Mouse (Mus musculus): ENCODE data around the gene Dhps. TPM values are rescaled to one million over a fixed set of nuclear protein-coding genes. Genes with fewer than 3 reads are reported as not detected.
"Not testable (repeated sequence)": the region's sequence is repeated elsewhere in the genome, so short reads cannot be mapped to it uniquely, and the experiment has no call there.

Dhps gene
- polyA plus RNA-seq, 1 experiment: 43.3 TPM

DNA sequence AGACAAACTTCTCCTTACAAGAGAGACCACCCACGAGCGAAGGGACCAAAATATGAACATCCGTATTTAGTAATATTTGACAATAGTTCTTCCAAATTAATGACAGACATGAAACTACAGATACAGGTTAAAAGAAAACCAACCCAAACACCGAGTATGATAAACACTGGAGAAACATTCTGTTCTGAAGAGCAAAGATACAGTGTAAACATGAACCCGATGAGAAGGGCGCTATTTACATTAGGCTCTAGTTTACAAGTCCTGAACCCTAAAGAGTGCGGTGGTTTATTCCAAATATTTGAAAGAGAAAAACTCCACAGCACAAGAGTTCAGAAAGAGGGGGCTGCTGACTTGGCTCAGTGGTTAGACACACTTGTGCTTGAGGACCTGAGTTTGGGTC, 45.4 kb downstream of the Dhps start:
- TF ChIP-seq POLR2A (IDR thresholded peaks at IDR 0.05; ENCODE audit: insufficient read depth, low read length): no peak
- TF ChIP-seq EP300 (IDR thresholded peaks at IDR 0.05; ENCODE audit: insufficient read depth, low read depth, low read length): no peak
- TF ChIP-seq CTCF (IDR thresholded peaks at IDR 0.05; ENCODE audit: low read depth, low read length): no peak
- H3K36me3 ChIP-seq (ENCODE audit: control insufficient read depth, insufficient read depth, low read length, poor library complexity, severe bottlenecking): no peaks in the 10 kb centered on the region
- no peaks in the 10 kb centered on the region for H3K9me3 ChIP-seq (replicated peaks; ENCODE audit: control insufficient read depth, insufficient read depth, low read length, poor library complexity, severe bottlenecking)
- no peak overlapping the region for H3K9ac ChIP-seq (ENCODE audit: low read depth, poor library complexity, severe bottlenecking)
- H3K27me3 ChIP-seq (ENCODE audit: control insufficient read depth, insufficient read depth, low read length, poor library complexity, severe bottlenecking): no peaks in the 10 kb centered on the region
- H3K4me1 ChIP-seq (ENCODE audit: control insufficient read depth, insufficient read depth, low read length): no peaks in the 10 kb centered on the region
- H3K27ac ChIP-seq (ENCODE audit: insufficient read depth, low read length): no peak overlapping the region
- H3K4me3 ChIP-seq (ENCODE audit: low read depth, low read length): no peak overlapping the region

DNA sequence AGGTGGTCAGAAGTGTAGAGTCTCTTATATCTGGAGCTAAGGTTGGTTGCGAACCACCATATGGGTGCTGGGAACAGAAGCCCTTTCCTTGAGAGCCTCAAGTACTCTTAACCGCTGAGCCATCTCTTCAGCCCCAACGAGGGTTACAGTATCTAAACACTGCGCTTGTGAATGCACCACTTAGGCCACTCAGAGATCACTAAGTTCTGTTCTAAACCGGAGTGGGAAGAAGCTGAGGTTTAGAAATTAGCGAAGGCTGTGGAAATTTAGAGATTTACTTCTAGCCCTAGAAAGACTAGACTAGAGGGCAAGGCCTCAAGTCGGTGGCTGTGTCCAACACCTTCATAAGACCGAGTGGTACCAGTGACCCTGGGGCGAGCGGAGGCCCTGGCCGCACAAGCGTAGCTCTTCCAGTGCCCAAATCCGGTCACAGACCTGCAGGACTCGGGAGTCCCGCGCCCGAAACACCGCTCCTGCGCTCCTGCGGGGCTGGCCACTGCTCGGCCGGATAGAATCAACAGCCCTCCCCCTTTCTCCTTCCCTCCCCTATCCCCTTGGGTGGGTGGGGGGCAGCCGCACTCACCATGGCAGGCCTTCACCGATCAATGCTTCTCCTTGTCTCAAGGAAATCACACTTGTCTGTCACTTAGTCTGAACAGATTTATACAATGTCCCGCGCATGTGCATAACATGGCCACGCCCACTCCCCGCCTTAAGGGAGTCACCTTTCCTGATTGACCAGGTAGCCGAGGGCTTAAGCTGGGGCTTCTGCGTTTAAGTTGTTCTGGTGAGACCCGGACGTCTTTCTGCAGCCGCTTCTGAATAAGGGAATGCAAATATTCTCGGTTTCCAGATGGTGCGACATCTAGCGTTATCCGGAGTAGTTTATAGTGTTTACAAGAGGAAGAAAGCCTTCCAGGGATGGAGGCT, 47.8 kb downstream of the Dhps start:
- Histone ChIP-seq H3K4me1 (ENCODE audit: control insufficient read depth, insufficient read depth, low read length) (no peaks in the 10 kb centered on the region), H3K36me3 (ENCODE audit: control insufficient read depth, insufficient read depth, low read length, poor library complexity, severe bottlenecking) (no peaks in the 10 kb centered on the region), H3K9me3 (replicated peaks; ENCODE audit: control insufficient read depth, insufficient read depth, low read length, poor library complexity, severe bottlenecking) (no peaks in the 10 kb centered on the region), H3K9ac (ENCODE audit: low read depth, poor library complexity, severe bottlenecking) (peak overlapping the region; percentile 69), H3K4me3 (ENCODE audit: low read depth, low read length) (peak overlapping the region; percentile 83), H3K27me3 (ENCODE audit: control insufficient read depth, insufficient read depth, low read length, poor library complexity, severe bottlenecking) (0 out of 2 replicates have a peak, but pooled peaks cover 2% of the 10 kb centered on the region), H3K27ac (ENCODE audit: insufficient read depth, low read length) (no peak overlapping the region)
- TF ChIP-seq EP300 (IDR thresholded peaks at IDR 0.05; ENCODE audit: insufficient read depth, low read depth, low read length) (no peak), POLR2A (IDR thresholded peaks at IDR 0.05; ENCODE audit: insufficient read depth, low read length) (peak; percentile 61), CTCF (IDR thresholded peaks at IDR 0.05; ENCODE audit: low read depth, low read length) (no peak)

- H3K36me3 ChIP-seq (ENCODE audit: control insufficient read depth, insufficient read depth, low read length, poor library complexity, severe bottlenecking); H3K27ac ChIP-seq (ENCODE audit: insufficient read depth, low read length); H3K4me1 ChIP-seq (ENCODE audit: control insufficient read depth, insufficient read depth, low read length); H3K27me3 ChIP-seq (ENCODE audit: control insufficient read depth, insufficient read depth, low read length, poor library complexity, severe bottlenecking); H3K9me3 ChIP-seq (replicated peaks; ENCODE audit: control insufficient read depth, insufficient read depth, low read length, poor library complexity, severe bottlenecking); H3K9ac ChIP-seq (ENCODE audit: low read depth, poor library complexity, severe bottlenecking); H3K4me3 ChIP-seq (ENCODE audit: low read depth, low read length): not testable (repeated sequence)
These were observed 48.7 kb downstream of the Dhps start for GRCm38 (mm10) chr8:85120251-85120650.

DNA sequence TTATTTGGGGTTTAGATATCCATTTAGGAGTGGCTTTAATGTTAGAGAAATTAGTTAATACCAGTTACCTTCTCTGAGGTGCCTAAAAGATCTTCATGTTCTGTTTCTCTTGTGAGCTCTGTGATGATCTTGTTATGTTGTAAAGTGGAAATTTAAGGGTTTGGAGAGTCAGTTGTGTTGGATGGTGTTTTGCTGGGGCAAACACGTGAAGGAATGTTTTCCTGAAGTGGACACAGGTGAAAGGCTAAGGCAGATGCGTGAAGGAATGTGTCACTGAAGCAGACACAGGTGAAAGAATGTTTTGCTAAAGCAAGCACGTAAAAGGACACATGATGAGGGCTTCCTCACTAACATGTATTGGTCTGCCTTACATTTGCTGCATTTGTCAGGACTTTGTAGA, 51.4 kb downstream of the Dhps start, which contains the start of gene Zfp791:
TSS of gene Zfp791 (minus strand) at position 101 of the 400 bp plus-strand sequence.
- H3K9me3 ChIP-seq (replicated peaks; ENCODE audit: control insufficient read depth, insufficient read depth, low read length, poor library complexity, severe bottlenecking): peaks cover 3% of the 10 kb centered on the region; the same call in 1 of the 2 replicates
- no peak within 1 kb of the TSS for H3K27ac ChIP-seq (ENCODE audit: insufficient read depth, low read length)
- no peaks in the 10 kb centered on the region for H3K4me1 ChIP-seq (ENCODE audit: control insufficient read depth, insufficient read depth, low read length)
- no peaks in the 10 kb centered on the region for H3K36me3 ChIP-seq (ENCODE audit: control insufficient read depth, insufficient read depth, low read length, poor library complexity, severe bottlenecking)
- TF ChIP-seq POLR2A (IDR thresholded peaks at IDR 0.05; ENCODE audit: insufficient read depth, low read length) (no peak), CTCF (IDR thresholded peaks at IDR 0.05; ENCODE audit: low read depth, low read length) (no peak), EP300 (IDR thresholded peaks at IDR 0.05; ENCODE audit: insufficient read depth, low read depth, low read length) (no peak)
- no peak within 1 kb of the TSS for H3K4me3 ChIP-seq (ENCODE audit: low read depth, low read length)
- 0 out of 2 replicates have a peak, but pooled peaks cover 2% of the 10 kb centered on the region for H3K27me3 ChIP-seq (ENCODE audit: control insufficient read depth, insufficient read depth, low read length, poor library complexity, severe bottlenecking)
- no peak within 1 kb of the TSS for H3K9ac ChIP-seq (ENCODE audit: low read depth, poor library complexity, severe bottlenecking)

GRCm38 (mm10) chr8:85123691-85124090, 52.1 kb downstream of the Dhps start:
- Histone ChIP-seq H3K4me3 (ENCODE audit: low read depth, low read length) (no peak overlapping the region), H3K9me3 (replicated peaks; ENCODE audit: control insufficient read depth, insufficient read depth, low read length, poor library complexity, severe bottlenecking) (peaks cover 3% of the 10 kb centered on the region; the same call in 1 of the 2 replicates), H3K27me3 (ENCODE audit: control insufficient read depth, insufficient read depth, low read length, poor library complexity, severe bottlenecking) (0 out of 2 replicates have a peak, but pooled peaks cover 2% of the 10 kb centered on the region), H3K9ac (ENCODE audit: low read depth, poor library complexity, severe bottlenecking) (no peak overlapping the region), H3K36me3 (ENCODE audit: control insufficient read depth, insufficient read depth, low read length, poor library complexity, severe bottlenecking) (no peaks in the 10 kb centered on the region), H3K27ac (ENCODE audit: insufficient read depth, low read length) (no peak overlapping the region), H3K4me1 (ENCODE audit: control insufficient read depth, insufficient read depth, low read length) (no peaks in the 10 kb centered on the region)
- TF ChIP-seq CTCF (IDR thresholded peaks at IDR 0.05; ENCODE audit: low read depth, low read length) (no peak), POLR2A (IDR thresholded peaks at IDR 0.05; ENCODE audit: insufficient read depth, low read length) (no peak), EP300 (IDR thresholded peaks at IDR 0.05; ENCODE audit: insufficient read depth, low read depth, low read length) (no peak)

Other genes starting within 250 kb of the Dhps start
- gene Dand5, start 248.9 kb upstream of the Dhps start, polyA plus RNA-seq (2011; ENCODE audit: insufficient read depth, insufficient read length, low read depth, missing spikeins): 2.5 and 3.1 TPM in 2 replicates
- gene Gadd45gip1, start 240.2 kb upstream of the Dhps start, polyA plus RNA-seq (2011; ENCODE audit: insufficient read depth, insufficient read length, low read depth, missing spikeins): 19.5 and 20.5 TPM in 2 replicates
- gene Rad23a, start 231.1 kb upstream of the Dhps start, polyA plus RNA-seq (2011; ENCODE audit: insufficient read depth, insufficient read length, low read depth, missing spikeins): 68.0 and 76.1 TPM in 2 replicates
- gene Calr, start 224.8 kb upstream of the Dhps start, polyA plus RNA-seq (2011; ENCODE audit: insufficient read depth, insufficient read length, low read depth, missing spikeins): 507 and 546 TPM in 2 replicates
- gene Farsa, start 214.8 kb upstream of the Dhps start, polyA plus RNA-seq (2011; ENCODE audit: insufficient read depth, insufficient read length, low read depth, missing spikeins): 50.8 and 52.6 TPM in 2 replicates
- gene Syce2, start 199.6 kb upstream of the Dhps start, polyA plus RNA-seq (2011; ENCODE audit: insufficient read depth, insufficient read length, low read depth, missing spikeins): 93.8 and 97.1 TPM in 2 replicates
- 72.5 and 78.5 TPM in 2 replicates for gene Gcdh, start 177.8 kb upstream of the Dhps start, polyA plus RNA-seq (2011; ENCODE audit: insufficient read depth, insufficient read length, low read depth, missing spikeins)
- not detected in 2 replicates for gene Klf1, start 169.8 kb upstream of the Dhps start, polyA plus RNA-seq (2011; ENCODE audit: insufficient read depth, insufficient read length, low read depth, missing spikeins)
- gene Dnase2a, start 163.2 kb upstream of the Dhps start, polyA plus RNA-seq (2011; ENCODE audit: insufficient read depth, insufficient read length, low read depth, missing spikeins): 27.5 and 30.9 TPM in 2 replicates
- gene Mast1, start 134.4 kb upstream of the Dhps start, polyA plus RNA-seq (2011; ENCODE audit: insufficient read depth, insufficient read length, low read depth, missing spikeins): 0.73 and 1.5 TPM in 2 replicates
- 0.38 TPM in 1 of 2 replicates, not detected in the other for gene Rtbdn, start 124.8 kb upstream of the Dhps start, polyA plus RNA-seq (2011; ENCODE audit: insufficient read depth, insufficient read length, low read depth, missing spikeins)
- gene Gm49661, start 102.3 kb upstream of the Dhps start, polyA plus RNA-seq (2011; ENCODE audit: insufficient read depth, insufficient read length, low read depth, missing spikeins): 4.9 TPM in 1 of 2 replicates, not detected in the other
- gene Prdx2, start 102.2 kb upstream of the Dhps start, polyA plus RNA-seq (2011; ENCODE audit: insufficient read depth, insufficient read length, low read depth, missing spikeins): 226 and 237 TPM in 2 replicates
- gene Rnaseh2a, start 102.0 kb upstream of the Dhps start, polyA plus RNA-seq (2011; ENCODE audit: insufficient read depth, insufficient read length, low read depth, missing spikeins): 79.2 and 88.1 TPM in 2 replicates
- 19.0 and 20.4 TPM in 2 replicates for gene Junb, start 93.0 kb upstream of the Dhps start, polyA plus RNA-seq (2011; ENCODE audit: insufficient read depth, insufficient read length, low read depth, missing spikeins)
- 41.5 and 41.8 TPM in 2 replicates for gene Hook2, start 81.2 kb upstream of the Dhps start, polyA plus RNA-seq (2011; ENCODE audit: insufficient read depth, insufficient read length, low read depth, missing spikeins)
- gene Best2, start 57.2 kb upstream of the Dhps start, polyA plus RNA-seq (2011; ENCODE audit: insufficient read depth, insufficient read length, low read depth, missing spikeins): 0.70 and 1.2 TPM in 2 replicates
- 170 and 171 TPM in 2 replicates for gene Asna1, start 46.5 kb upstream of the Dhps start, polyA plus RNA-seq (2011; ENCODE audit: insufficient read depth, insufficient read length, low read depth, missing spikeins)
- gene Trir, start 44.9 kb upstream of the Dhps start, polyA plus RNA-seq (2011; ENCODE audit: insufficient read depth, insufficient read length, low read depth, missing spikeins): 82.4 and 96.1 TPM in 2 replicates
- gene Tnpo2, start 34.8 kb upstream of the Dhps start, polyA plus RNA-seq (2011; ENCODE audit: insufficient read depth, insufficient read length, low read depth, missing spikeins): 193 and 195 TPM in 2 replicates
- 25.1 and 26.3 TPM in 2 replicates for gene Fbxw9, start 11.7 kb upstream of the Dhps start, polyA plus RNA-seq (2011; ENCODE audit: insufficient read depth, insufficient read length, low read depth, missing spikeins)
- not detected in 2 replicates for gene Gm5741, start 3.8 kb upstream of the Dhps start, polyA plus RNA-seq (2011; ENCODE audit: insufficient read depth, insufficient read length, low read depth, missing spikeins)
- gene Wdr83os, start 9.0 kb downstream of the Dhps start, polyA plus RNA-seq (2011; ENCODE audit: insufficient read depth, insufficient read length, low read depth, missing spikeins): 82.5 and 105 TPM in 2 replicates
- gene Wdr83, start 9.5 kb downstream of the Dhps start, polyA plus RNA-seq (2011; ENCODE audit: insufficient read depth, insufficient read length, low read depth, missing spikeins): 16.5 and 16.8 TPM in 2 replicates
- gene Man2b1, start 11.5 kb downstream of the Dhps start, polyA plus RNA-seq (2011; ENCODE audit: insufficient read depth, insufficient read length, low read depth, missing spikeins): 36.0 and 42.2 TPM in 2 replicates
- 2.0 and 2.2 TPM in 2 replicates for gene Zfp791, start 51.3 kb downstream of the Dhps start, polyA plus RNA-seq (2011; ENCODE audit: insufficient read depth, insufficient read length, low read depth, missing spikeins)
- 1.3 and 1.5 TPM in 2 replicates for gene Cks1brt, start 80.2 kb downstream of the Dhps start, polyA plus RNA-seq (2011; ENCODE audit: insufficient read depth, insufficient read length, low read depth, missing spikeins)
- gene Olfr371, start 154.2 kb downstream of the Dhps start, polyA plus RNA-seq (2011; ENCODE audit: insufficient read depth, insufficient read length, low read depth, missing spikeins): not detected in 2 replicates
- 123 and 125 TPM in 2 replicates for gene Orc6, start 227.9 kb downstream of the Dhps start, polyA plus RNA-seq (2011; ENCODE audit: insufficient read depth, insufficient read length, low read depth, missing spikeins)
- gene Vps35, start 228.0 kb downstream of the Dhps start, polyA plus RNA-seq (2011; ENCODE audit: insufficient read depth, insufficient read length, low read depth, missing spikeins): 132 and 146 TPM in 2 replicates